Mouse (Mus musculus) G1E (cell line): ENCODE measurements around the gene Jak1. TPM values are rescaled to one million over a fixed set of nuclear protein-coding genes. Genes with fewer than 3 reads are reported as not detected.
A peak's percentile ranks its signal among the peaks of the same experiment; 100 is the strongest.

Experiments used
- ATAC-seq: 2 replicates; pipeline ENCODE4 v1.8.0; 2016; ENCODE audit warnings: mild to moderate bottlenecking; ENCODE audit not compliant: insufficient number of reproducible peaks, poor library complexity, low FRiP score, severe bottlenecking; ENCODE audit errors: extremely low read depth
- DNase-seq: peaks from one replicate; pipeline ENCODE4 v3.0.0; 2012; ENCODE audit warnings: low spot score
- H3K27me3 ChIP-seq: 2 replicates; pipeline ENCODE4 v1.6.1; 2012; ENCODE audit warnings: mild to moderate bottlenecking, low read length, inconsistent platforms; ENCODE audit not compliant: insufficient read depth
- H3K36me3 ChIP-seq: replicated peaks from 2 replicates; pipeline ENCODE3; 2012; ENCODE audit warnings: mild to moderate bottlenecking, inconsistent platforms
- H3K4me1 ChIP-seq: 2 replicates; pipeline ENCODE4 v1.6.1; 2012; ENCODE audit warnings: low read depth, low read length, inconsistent platforms, mixed read lengths; ENCODE audit not compliant: insufficient read depth
- H3K4me3 ChIP-seq: 2 replicates; pipeline ENCODE4 v1.5.1; 2012; ENCODE audit warnings: low read depth, mild to moderate bottlenecking, inconsistent platforms, low read length, moderate library complexity, mixed read lengths
- H3K9me3 ChIP-seq: replicated peaks from 2 replicates; pipeline ENCODE4 v1.6.1; 2012; ENCODE audit warnings: inconsistent platforms
- CTCF ChIP-seq: IDR thresholded peaks from 2 replicates; pipeline ENCODE4 v1.5.1; 2012; ENCODE audit warnings: low read depth, low read length, inconsistent platforms, mixed read lengths
- GATA1 ChIP-seq: IDR thresholded peaks from 2 replicates; pipeline ENCODE4 v1.6.1; 2012; ENCODE audit warnings: borderline replicate concordance, low read length, inconsistent platforms, mixed read lengths
- GATA2 ChIP-seq: IDR thresholded peaks from 2 replicates; pipeline ENCODE4 v1.6.1; 2012; ENCODE audit warnings: low read depth, low read length, inconsistent platforms, borderline replicate concordance
- POLR2AphosphoS5 ChIP-seq: IDR thresholded peaks from 2 replicates; pipeline ENCODE4 v1.6.1; 2012; ENCODE audit warnings: low read depth, low read length, inconsistent platforms; ENCODE audit not compliant: insufficient replicate concordance
- TAL1 ChIP-seq: conservative IDR thresholded peaks from 2 replicates; pipeline ENCODE4 v1.6.1; 2012; ENCODE audit warnings: low read depth, low read length, inconsistent platforms, mixed read lengths
- polyA plus RNA-seq: library from polyadenylated mRNA; stranded (reverse); fragments of >175 nt; gene quantifications from 2 replicates; pipeline ENCODE4 v1.2.3, GENCODE M21; 2012
- total RNA-seq, 2 experiments: library from RNA; stranded (forward) in 1 of 2; stranded (reverse) in 1 of 2; fragments of 200-1000 nt in 1 of 2; fragments of >200 nt in 1 of 2; fragmentation: Nextera tagmentation in 1 of 2; gene quantifications; 2 replicates each; pipeline ENCODE4 v1.2.3; 2014 to 2017

Gene Jak1
- total and polyA plus RNA-seq, 3 experiments, result 89.5 to 253 (median 129) TPM

DNA sequence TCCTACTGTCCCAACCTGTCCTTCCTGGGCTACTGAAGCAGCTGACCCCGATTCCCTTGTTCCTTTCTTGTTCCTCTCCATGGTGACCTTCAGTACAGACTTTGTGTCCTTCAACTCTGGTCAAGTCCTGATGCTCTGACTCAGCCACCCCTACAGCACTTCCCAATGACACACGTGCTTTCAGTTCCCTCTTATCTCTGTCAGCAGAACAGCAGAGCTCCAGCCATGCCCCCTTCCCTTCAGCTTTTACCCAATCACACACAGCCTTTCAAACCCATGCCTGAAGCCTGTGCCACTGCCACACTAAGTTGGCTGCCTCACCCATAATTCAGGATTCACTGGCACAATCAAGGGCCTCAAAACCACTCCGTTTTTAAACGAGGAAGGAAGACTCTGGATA, 109.5 kb downstream of the Jak1 start:
- no peaks in the 10 kb centered on the region for H3K9me3 ChIP-seq
- ATAC-seq, result peak; percentile 99
- peaks cover 28% of the 10 kb centered on the region for H3K4me1 ChIP-seq
- TF ChIP-seq TAL1 (peak; percentile 46; the same call in 1 of the 2 replicates), CTCF (no peak)
- no peak overlapping the region; the same call in 1 of the 2 replicates for H3K4me3 ChIP-seq
- peaks cover 95% of the 10 kb centered on the region for H3K36me3 ChIP-seq
- H3K27me3 ChIP-seq, result no peaks in the 10 kb centered on the region
- peak; percentile 63 for DNase-seq

GRCm38 (mm10) chr4:101146891-101147655, 118.0 kb downstream of the Jak1 start:
- ATAC-seq (no peak; the same call in 1 of the 2 replicates), DNase-seq (no peak)
- Histone ChIP-seq H3K4me3 (no peak overlapping the region), H3K36me3 (peaks cover 38% of the 10 kb centered on the region), H3K9me3 (no peaks in the 10 kb centered on the region), H3K4me1 (no peaks in the 10 kb centered on the region; the same call in 1 of the 2 replicates), H3K27me3 (peaks cover under 1% of the 10 kb centered on the region; the same call in 1 of the 2 replicates)
- TF ChIP-seq POLR2AphosphoS5 (no peak), GATA2 (no peak), CTCF (no peak), TAL1 (no peak), GATA1 (no peak)

- Histone ChIP-seq H3K9me3 (no peaks in the 10 kb centered on the region), H3K27me3 (peaks cover 3% of the 10 kb centered on the region; the same call in 1 of the 2 replicates), H3K36me3 (peaks cover 31% of the 10 kb centered on the region), H3K4me1 (no peaks in the 10 kb centered on the region; the same call in 1 of the 2 replicates), H3K4me3 (no peak overlapping the region)
- ATAC-seq, result peak; percentile 43
- TF ChIP-seq CTCF, result peak; percentile 89
- TF ChIP-seq POLR2AphosphoS5, result no peak
- peak; percentile 20 for DNase-seq
These were observed 118.9 kb downstream of the Jak1 start for GRCm38 (mm10) chr4:101146047-101146745.

DNA sequence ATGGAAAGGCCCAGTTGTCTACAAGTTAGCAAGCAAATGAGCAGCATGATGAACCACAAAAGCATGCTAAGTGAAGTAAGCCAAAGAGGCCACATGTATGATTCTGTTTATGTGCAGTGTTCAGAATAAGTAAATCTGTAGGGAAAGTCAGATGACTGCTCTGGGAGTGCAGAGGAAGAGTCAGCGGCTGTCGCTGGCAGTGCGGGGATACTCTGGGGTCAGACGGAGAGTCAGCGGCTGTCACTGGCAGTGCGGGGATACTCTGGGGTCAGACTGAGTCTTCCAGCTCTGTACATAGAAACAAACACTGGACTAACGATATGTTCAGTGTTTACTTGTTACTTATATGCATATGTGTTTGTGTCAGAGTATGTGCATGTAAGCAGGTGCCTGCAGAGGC, 120.3 kb downstream of the Jak1 start:
- no peak for DNase-seq
- H3K4me3 ChIP-seq, result no peak overlapping the region
- no peaks in the 10 kb centered on the region for H3K9me3 ChIP-seq
- no peaks in the 10 kb centered on the region; the same call in 1 of the 2 replicates for H3K4me1 ChIP-seq
- H3K27me3 ChIP-seq, result peaks cover 6% of the 10 kb centered on the region; the same call in 1 of the 2 replicates
- no peak for TF ChIP-seq GATA2
- no peak for TF ChIP-seq TAL1
- TF ChIP-seq CTCF, result no peak
- TF ChIP-seq POLR2AphosphoS5, result no peak
- TF ChIP-seq GATA1, result no peak
- H3K36me3 ChIP-seq, result peaks cover 17% of the 10 kb centered on the region
- no peak for ATAC-seq

- no peak for DNase-seq
These were observed 120.7 kb downstream of the Jak1 start for GRCm38 (mm10) chr4:101144361-101144760.

DNA sequence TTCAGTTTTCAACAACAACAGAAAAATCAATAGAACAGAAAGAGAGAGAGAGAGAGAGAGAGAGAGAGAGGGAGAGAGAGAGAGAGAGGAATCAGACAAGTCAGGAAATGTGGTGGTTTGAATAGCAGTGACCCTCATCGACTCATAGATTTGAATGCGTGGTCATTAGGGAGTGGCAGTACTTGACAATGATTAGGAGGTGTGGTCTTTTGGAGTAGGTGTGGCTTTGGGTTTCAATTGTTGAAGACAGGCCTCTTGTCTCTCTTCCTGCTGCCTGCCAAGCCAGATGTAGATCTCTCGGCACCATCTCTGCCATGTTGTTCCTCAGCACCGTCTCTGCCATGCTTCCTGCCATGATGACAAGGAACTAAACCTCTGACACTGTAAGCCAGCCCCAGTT, 121.2 kb downstream of the Jak1 start:
- Histone ChIP-seq H3K4me1 (no peaks in the 10 kb centered on the region; the same call in 1 of the 2 replicates), H3K9me3 (no peaks in the 10 kb centered on the region), H3K4me3 (no peak overlapping the region), H3K27me3 (peaks cover 9% of the 10 kb centered on the region; the same call in 1 of the 2 replicates), H3K36me3 (peaks cover 11% of the 10 kb centered on the region)
- no peak for ATAC-seq
- no peak for TF ChIP-seq TAL1
- TF ChIP-seq CTCF, result no peak
- no peak for TF ChIP-seq GATA2
- no peak for TF ChIP-seq POLR2AphosphoS5
- TF ChIP-seq GATA1, result no peak
- DNase-seq, result no peak

More at GRCm38 (mm10) chr4:101144361-101144760, 120.7 kb downstream of the Jak1 start:
- H3K4me1 ChIP-seq, result no peaks in the 10 kb centered on the region; the same call in 1 of the 2 replicates
- peaks cover 9% of the 10 kb centered on the region; the same call in 1 of the 2 replicates for H3K27me3 ChIP-seq
- H3K9me3 ChIP-seq, result no peaks in the 10 kb centered on the region
- H3K36me3 ChIP-seq, result peaks cover 13% of the 10 kb centered on the region
- H3K4me3 ChIP-seq, result no peak overlapping the region
- no peak for ATAC-seq
- no peak for TF ChIP-seq POLR2AphosphoS5
- TF ChIP-seq GATA1, result no peak
- TF ChIP-seq TAL1, result no peak
- no peak for TF ChIP-seq GATA2
- TF ChIP-seq CTCF, result no peak
